In genomic region chr3:87114801-87115200, GRCm38 (mm10) we compare ENCODE assay signal across 9 mouse cellular contexts. TPM values are rescaled to one million over a fixed set of nuclear protein-coding genes. Genes with fewer than 3 reads are reported as not detected.
DNase-seq lines count a peak whose midpoint lies in the region; ATAC-seq and TF ChIP-seq lines count a peak whose summit lies in the region.
"Had no signal": no experiment of that assay in that cellular context is flagged by ENCODE, and none has a peak within 500 bp of the region (broad histone marks: within the 10 kb centered on the region; RNA-seq: fewer than 3 reads in every experiment).

No protein-coding gene starts in this region.

- H3K4me1 ChIP-seq in liver, adult 2 months (ENCODE audit: control insufficient read depth, insufficient read depth, low read length), result no peaks in the 10 kb centered on the region
- peaks cover 3% of the 10 kb centered on the region; the same call in 1 of the 2 replicates for H3K4me1 ChIP-seq in liver, embryonic 12.5 days
- peaks cover 61% of the 10 kb centered on the region for H3K4me1 ChIP-seq in heart, embryonic 12.5 days (replicated peaks)
- H3K4me1 ChIP-seq in kidney, embryonic 15.5 days, result peaks cover 56% of the 10 kb centered on the region
- H3K4me1 ChIP-seq in stomach, embryonic 14.5 days (ENCODE audit: control insufficient read depth, insufficient read depth, low read length), result peaks cover 49% of the 10 kb centered on the region
- peaks cover 33% of the 10 kb centered on the region for H3K4me1 ChIP-seq in neural tube, embryonic 15.5 days

- no peaks in the 10 kb centered on the region for H3K9me3 ChIP-seq in liver, embryonic 12.5 days (replicated peaks)
- H3K9me3 ChIP-seq in heart, embryonic 12.5 days (replicated peaks), result no peaks in the 10 kb centered on the region
- no peaks in the 10 kb centered on the region for H3K9me3 ChIP-seq in kidney, embryonic 15.5 days (replicated peaks)
- no peaks in the 10 kb centered on the region for H3K9me3 ChIP-seq in stomach, embryonic 14.5 days (ENCODE audit: control insufficient read depth, low read depth, low read length)
- no peaks in the 10 kb centered on the region for H3K9me3 ChIP-seq in neural tube, embryonic 15.5 days (replicated peaks)

- no peaks in the 10 kb centered on the region for H3K36me3 ChIP-seq in liver, adult 2 months (ENCODE audit: control insufficient read depth, insufficient read depth, low read length)
- H3K36me3 ChIP-seq in liver, embryonic 12.5 days, result no peaks in the 10 kb centered on the region
- H3K36me3 ChIP-seq in heart, embryonic 12.5 days, result peaks cover 8% of the 10 kb centered on the region
- peaks cover 9% of the 10 kb centered on the region; the same call in 1 of the 2 replicates for H3K36me3 ChIP-seq in kidney, embryonic 15.5 days
- no peaks in the 10 kb centered on the region; the same call in 1 of the 2 replicates for H3K36me3 ChIP-seq in stomach, embryonic 14.5 days (ENCODE audit: control insufficient read depth, insufficient read depth, low read length)
- no peaks in the 10 kb centered on the region for H3K36me3 ChIP-seq in neural tube, embryonic 15.5 days

- H3K27me3 ChIP-seq in liver, adult 2 months (ENCODE audit: control insufficient read depth, insufficient read depth, low read length), result no peaks in the 10 kb centered on the region
- H3K27me3 ChIP-seq in liver, embryonic 12.5 days (replicated peaks), result no peaks in the 10 kb centered on the region
- H3K27me3 ChIP-seq in heart, embryonic 12.5 days (replicated peaks), result no peaks in the 10 kb centered on the region
- H3K27me3 ChIP-seq in kidney, embryonic 15.5 days, result no peaks in the 10 kb centered on the region
- no peaks in the 10 kb centered on the region for H3K27me3 ChIP-seq in stomach, embryonic 14.5 days (ENCODE audit: control insufficient read depth, insufficient read depth, low read length)
- H3K27me3 ChIP-seq in neural tube, embryonic 15.5 days (replicated peaks), result no peaks in the 10 kb centered on the region

- H3K9ac ChIP-seq in liver, adult 2 months (ENCODE audit: low read depth, low read length), result no peak overlapping the region
- H3K9ac ChIP-seq in liver, embryonic 12.5 days, result no peak overlapping the region
- no peak overlapping the region for H3K9ac ChIP-seq in heart, embryonic 12.5 days
- H3K9ac ChIP-seq in kidney, embryonic 15.5 days, result no peak overlapping the region
- H3K9ac ChIP-seq in stomach, embryonic 14.5 days (replicated peaks; ENCODE audit: low read depth, low read length), result no peak overlapping the region
- H3K9ac ChIP-seq in neural tube, embryonic 15.5 days (replicated peaks), result no peak overlapping the region

- peak; percentile 5 for DNase-seq in liver, adult 2 months (ENCODE audit: extremely low read depth, low read depth, low spot score)
- no peak for DNase-seq in left cerebral cortex, postnatal 10 days (ENCODE audit: extremely low spot score in 1 of 2, low spot score in 2 of 2)
- no peak for DNase-seq in thymus, postnatal 36 days
- DNase-seq: retina, postnatal 1 day had no signal

- H3K79me2 ChIP-seq in liver, adult 2 months (ENCODE audit: control insufficient read depth, insufficient read depth, low read length), result no peaks in the 10 kb centered on the region

- TF ChIP-seq POLR2A in liver, adult 2 months (IDR thresholded peaks at IDR 0.05; ENCODE audit: extremely low read depth, insufficient read depth, low read length), result no peak

- TF ChIP-seq CTCF in liver, adult 2 months (IDR thresholded peaks at IDR 0.05; ENCODE audit: low read depth, low read length), result no peak

- no peak overlapping the region for H3K4me2 ChIP-seq in liver, embryonic 12.5 days
- 0 out of 2 replicates have a peak overlapping the region, but pooled peaks have one; percentile 0 for H3K4me2 ChIP-seq in heart, embryonic 12.5 days
- no peak overlapping the region for H3K4me2 ChIP-seq in kidney, embryonic 15.5 days
- H3K4me2 ChIP-seq in stomach, embryonic 14.5 days (replicated peaks; ENCODE audit: low read depth, low read length), result no peak overlapping the region
- H3K4me2 ChIP-seq in neural tube, embryonic 15.5 days, result no peak overlapping the region

- no peak overlapping the region for H3K27ac ChIP-seq in liver, adult 2 months (replicated peaks; ENCODE audit: insufficient read depth, low read depth, low read length)
- H3K27ac ChIP-seq in liver, embryonic 12.5 days, result no peak overlapping the region
- peak overlapping the region; percentile 65 for H3K27ac ChIP-seq in heart, embryonic 12.5 days (ENCODE audit: poor library complexity, severe bottlenecking)
- peak overlapping the region; percentile 66 for H3K27ac ChIP-seq in kidney, embryonic 15.5 days
- peak overlapping the region; percentile 66 for H3K27ac ChIP-seq in stomach, embryonic 14.5 days (ENCODE audit: low read length)
- H3K27ac ChIP-seq in neural tube, embryonic 15.5 days (replicated peaks), result no peak overlapping the region

- no peak overlapping the region for H3K4me3 ChIP-seq in liver, adult 2 months (ENCODE audit: insufficient read depth, low read depth, low read length)
- H3K4me3 ChIP-seq in liver, embryonic 12.5 days, result no peak overlapping the region
- no peak overlapping the region for H3K4me3 ChIP-seq in heart, embryonic 12.5 days
- no peak overlapping the region for H3K4me3 ChIP-seq in kidney, embryonic 15.5 days (replicated peaks)
- no peak overlapping the region for H3K4me3 ChIP-seq in stomach, embryonic 14.5 days (ENCODE audit: low read depth, low read length)
- no peak overlapping the region for H3K4me3 ChIP-seq in neural tube, embryonic 15.5 days (replicated peaks)

- no peak for ATAC-seq in liver, embryonic 12.5 days
- 0 out of 2 replicates have a peak, but pooled peaks have one; percentile 30 for ATAC-seq in heart, embryonic 12.5 days (ENCODE audit: insufficient number of reproducible peaks, low FRiP score)
- peak; percentile 49; the same call in 1 of the 2 replicates for ATAC-seq in kidney, embryonic 15.5 days (replicated peaks; ENCODE audit: low FRiP score)
- ATAC-seq in stomach, embryonic 14.5 days (ENCODE audit: insufficient number of reproducible peaks, insufficient read depth, low FRiP score, low read depth), result no peak
- ATAC-seq in neural tube, embryonic 15.5 days (ENCODE audit: low FRiP score), result no peak

- intact Hi-C loops in left cerebral cortex, postnatal 10 days (cut with DNase I), result no loop called here

- WGBS in liver, adult 2 months, result 62% methylated on average over 9 of the region's 9 CpGs
- WGBS in liver, embryonic 12.5 days (ENCODE audit: insufficient replicate concordance), result 59% methylated on average over 9 of the region's 9 CpGs
- WGBS in heart, embryonic 12.5 days, result 27% methylated on average over 9 of the region's 9 CpGs
- WGBS in kidney, embryonic 15.5 days, result 53% methylated on average over 9 of the region's 9 CpGs
- WGBS in stomach, embryonic 14.5 days, result 38% methylated on average over 9 of the region's 9 CpGs
- 76% methylated on average over 9 of the region's 9 CpGs for WGBS in neural tube, embryonic 15.5 days

RNA-seq across cellular contexts. Expression of gene Kirrel, which starts 59.7 kb away (rescaled TPM):
- total RNA-seq in liver, adult 2 months (2014; rRNA removed), result 0.40 and 0.46 TPM in 2 replicates
- polyA plus RNA-seq in liver, adult 2 months (2012; rRNA removed), result 0.78 and 0.81 TPM in 2 replicates
- 2.4 and 2.7 TPM in 2 replicates for polyA plus RNA-seq in liver, embryonic 12.5 days (2016; fragmentation: Nextera tagmentation; extraction: Ambion mirVana)
- polyA plus RNA-seq in heart, embryonic 12.5 days (2016; fragmentation: Nextera tagmentation; extraction: Ambion mirVana), result 19.6 and 20.1 TPM in 2 replicates
- 17.2 and 18.5 TPM in 2 replicates for polyA plus RNA-seq in kidney, embryonic 15.5 days (2015; fragmentation: Nextera tagmentation; extraction: Ambion mirVana)
- polyA plus RNA-seq in stomach, embryonic 14.5 days (2014; fragmentation: Nextera tagmentation; extraction: Ambion mirVana), result 9.1 and 10.0 TPM in 2 replicates
- polyA plus RNA-seq in neural tube, embryonic 15.5 days (2015; fragmentation: Nextera tagmentation; extraction: Ambion mirVana), result 5.9 and 8.0 TPM in 2 replicates
- 1 to 10 TPM; 5.7 to 5.8 TPM for total RNA-seq in left cerebral cortex, postnatal 10 days (2021)

Comparison
In these comparisons a context has a peak if more than half of its experiments do, and no peak if none do; other contexts are left out.
1. H3K27ac ChIP-seq: peak in heart, embryonic 12.5 days (single experiment), kidney, embryonic 15.5 days (single experiment) and stomach, embryonic 14.5 days (single experiment); none in liver, adult 2 months (single experiment), liver, embryonic 12.5 days (single experiment) and neural tube, embryonic 15.5 days (single experiment).
2. ATAC-seq: peak in heart, embryonic 12.5 days (single experiment) and kidney, embryonic 15.5 days (single experiment); none in liver, embryonic 12.5 days (single experiment), stomach, embryonic 14.5 days (single experiment) and neural tube, embryonic 15.5 days (single experiment).